Comparison of ENCODE assay signal across 8 mouse cellular contexts in the genomic region with DNA sequence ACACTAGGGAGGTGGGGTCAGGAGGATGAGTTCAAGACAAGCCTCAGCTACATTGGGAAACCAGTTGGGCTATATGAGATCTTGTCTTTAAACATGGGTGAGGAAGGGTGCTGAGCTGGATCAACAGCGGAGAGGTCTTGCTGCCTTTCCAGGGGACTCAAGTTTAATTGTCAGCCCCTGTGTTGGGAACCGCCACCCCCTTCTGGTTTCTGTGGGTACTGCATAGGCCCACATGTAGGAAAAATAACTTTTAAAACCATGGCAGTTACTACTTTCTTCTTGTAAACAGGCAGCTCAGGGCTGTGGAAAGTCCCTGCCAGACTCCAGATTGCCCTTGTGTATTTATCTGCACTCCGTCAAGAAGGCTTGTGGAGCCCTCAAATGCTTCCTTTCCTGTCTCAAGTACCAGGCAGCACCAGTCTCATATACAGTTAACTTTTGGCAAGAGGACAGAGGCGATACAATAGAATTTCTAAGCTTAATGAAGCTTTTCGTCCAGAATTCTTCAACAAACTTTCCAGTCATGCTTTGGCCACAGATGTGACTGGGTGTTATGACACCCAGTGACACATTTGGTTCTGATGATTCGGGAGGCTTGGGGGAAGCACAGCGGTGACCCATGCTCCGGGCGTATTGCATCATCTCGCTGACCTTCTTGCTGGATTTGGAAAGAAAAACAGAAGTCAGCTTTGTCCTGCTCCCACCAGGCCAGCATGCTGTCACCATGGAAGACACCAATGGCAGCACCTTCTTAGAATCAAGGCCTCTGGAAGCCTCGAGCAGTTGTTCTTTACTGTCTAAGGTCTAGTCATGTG. TPM values are rescaled to one million over a fixed set of nuclear protein-coding genes. Genes with fewer than 3 reads are reported as not detected.
A peak's percentile ranks its signal among the peaks of the same experiment; 100 is the strongest.
DNase-seq lines count a peak whose midpoint lies in the region; ATAC-seq lines count a peak whose summit lies in the region.

No protein-coding gene starts in this region.

- no peak overlapping the region for H3K4me3 ChIP-seq in liver, embryonic 15.5 days (replicated peaks)

- no peak overlapping the region for H3K9ac ChIP-seq in liver, embryonic 15.5 days

- peaks cover 11% of the 10 kb centered on the region; the same call in 1 of the 2 replicates for H3K4me1 ChIP-seq in liver, embryonic 15.5 days (replicated peaks)

- peak overlapping the region; percentile 3; the same call in 1 of the 2 replicates for H3K4me2 ChIP-seq in liver, embryonic 15.5 days

- H3K27ac ChIP-seq in liver, embryonic 15.5 days (replicated peaks) = peak overlapping the region; percentile 69

- H3K9me3 ChIP-seq in liver, embryonic 15.5 days (replicated peaks) = no peaks in the 10 kb centered on the region

- H3K36me3 ChIP-seq in liver, embryonic 15.5 days (replicated peaks) = no peaks in the 10 kb centered on the region

- peak; percentile 49 for DNase-seq in 3134 (ENCODE audit: extremely low read depth, insufficient read length, low spot score)
- peak; percentile 11 to 51 for DNase-seq in CD8-positive naive resting alpha-beta T cell, adult 2 months (ENCODE audit: low read depth in 2 of 2, low spot score in 2 of 2)
- peak; percentile 33 for DNase-seq in brain, adult 2 months (ENCODE audit: low read depth, low spot score)
- peak; percentile 70 for DNase-seq in gastrocnemius, postnatal 10 days
- peak; percentile 73 for DNase-seq in kidney, postnatal 14 days
- DNase-seq in ovary, postnatal 36 days (ENCODE audit: low spot score) = peak; percentile 65
- peak; percentile 48 for DNase-seq in urinary bladder, postnatal 25 days (ENCODE audit: low spot score)

- peak; percentile 49 for ATAC-seq in liver, embryonic 15.5 days (ENCODE audit: insufficient read depth)

- no peaks in the 10 kb centered on the region for H3K27me3 ChIP-seq in liver, embryonic 15.5 days

- 47% methylated on average over 11 of the region's 11 CpGs for WGBS in liver, embryonic 15.5 days (ENCODE audit: insufficient replicate concordance)

RNA-seq across cellular contexts. Expression of gene Itih1, which starts 1.0 kb away (rescaled TPM):
- under 1 TPM in 1 of 2 experiments, not detected in 1; 0.34 TPM for total RNA-seq in gastrocnemius, postnatal 10 days (2021)
- 53.8 and 71.1 TPM in 2 replicates for polyA plus RNA-seq in liver, embryonic 15.5 days (2015; fragmentation: Nextera tagmentation; extraction: Ambion mirVana)

RNA-seq across cellular contexts. Expression of gene Nek4, which starts 7.1 kb away (rescaled TPM):
- total RNA-seq in gastrocnemius, postnatal 10 days (2021) = 1 to 10 TPM; 4.6 TPM
- polyA plus RNA-seq in liver, embryonic 15.5 days (2015; fragmentation: Nextera tagmentation; extraction: Ambion mirVana) = 3.5 and 4.1 TPM in 2 replicates

RNA-seq across cellular contexts. Expression of gene Itih3, which starts 20.5 kb away (rescaled TPM):
- total RNA-seq in gastrocnemius, postnatal 10 days (2021) = under 1 TPM; 0.28 to 0.93 TPM
- 434 and 589 TPM in 2 replicates for polyA plus RNA-seq in liver, embryonic 15.5 days (2015; fragmentation: Nextera tagmentation; extraction: Ambion mirVana)

RNA-seq across cellular contexts. Expression of gene Glt8d1, which starts 57.1 kb away (rescaled TPM):
- 10 to 100 TPM; 18.0 to 27.4 TPM for total RNA-seq in gastrocnemius, postnatal 10 days (2021)
- 15.1 and 17.1 TPM in 2 replicates for polyA plus RNA-seq in liver, embryonic 15.5 days (2015; fragmentation: Nextera tagmentation; extraction: Ambion mirVana)

RNA-seq across cellular contexts. Expression of gene Spcs1, which starts 57.4 kb away (rescaled TPM):
- 100 to 1,000 TPM; 155 to 161 TPM for total RNA-seq in gastrocnemius, postnatal 10 days (2021)
- 230 and 264 TPM in 2 replicates for polyA plus RNA-seq in liver, embryonic 15.5 days (2015; fragmentation: Nextera tagmentation; extraction: Ambion mirVana)
